Mouse (Mus musculus) heart, postnatal 0 days (tissue): ENCODE measurements around the gene Apobec2.

Experiments used
- CTCF ChIP-seq: IDR thresholded peaks from 2 replicates; pipeline ENCODE4 v1.5.1; 2016; ENCODE audit warnings: antibody characterized with exemption, control low read depth, low read depth
- EP300 ChIP-seq: IDR thresholded peaks from 2 replicates; pipeline ENCODE4 v1.6.1; 2016; ENCODE audit warnings: antibody characterized with exemption, low read depth

DNA sequence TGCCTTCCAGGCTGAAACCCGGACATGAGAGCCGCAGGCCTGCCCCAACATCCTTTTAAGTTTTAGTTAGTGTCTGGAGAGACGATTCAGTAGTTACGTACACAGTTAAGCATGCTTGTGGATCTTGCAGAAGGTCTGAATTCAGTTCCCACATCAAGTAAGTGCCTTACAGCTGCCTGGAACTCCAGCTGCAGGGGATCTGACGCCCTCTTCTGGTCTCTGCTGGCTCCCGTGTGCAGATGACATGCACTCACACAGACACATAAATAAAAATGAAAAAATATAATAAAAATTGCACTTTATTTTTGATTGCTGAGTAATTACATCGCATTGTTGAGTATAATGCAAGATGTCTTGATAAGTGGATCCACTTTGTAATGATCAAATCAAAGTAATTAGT is 20.8 kb upstream of the Apobec2 start:
- TF ChIP-seq CTCF (0 out of 2 replicates have a peak, but pooled peaks have one; percentile 24), EP300 (no peak)
